Mouse (Mus musculus) neural tube, embryonic 11.5 days (tissue): ENCODE measurements around the gene Tmem240. TPM values are rescaled to one million over a fixed set of nuclear protein-coding genes. Genes with fewer than 3 reads are reported as not detected.
"Not testable (repeated sequence)": the region's sequence is repeated elsewhere in the genome, so short reads cannot be mapped to it uniquely, and the experiment has no call there.

Experiments
- ATAC-seq: fragments of 200-750 bp; cut with Nextera tagmentation; 2 replicates; pipeline ENCODE4 v1.8.0; 2017; ENCODE audit warnings: moderate number of reproducible peaks, mild to moderate bottlenecking, moderate TSS enrichment, moderate library complexity; ENCODE audit not compliant: insufficient read depth, low FRiP score, low TSS enrichment
- DNase-seq: peaks from one replicate; pipeline ENCODE4 v3.0.0-alpha.2; 2015; ENCODE audit warnings: low spot score
- H3K27ac ChIP-seq: fragments of 300-500 bp; sonication (generic); 2 replicates; pipeline ENCODE4 v1.5.1; 2014; ENCODE audit warnings: low read depth, mild to moderate bottlenecking, low read length
- H3K27me3 ChIP-seq: fragments of 300-500 bp; sonication (generic); 2 replicates; pipeline ENCODE4 v1.6.1; 2014; ENCODE audit warnings: mild to moderate bottlenecking, low read length, mixed read lengths; ENCODE audit not compliant: control insufficient read depth, insufficient read depth
- H3K36me3 ChIP-seq: fragments of 300-500 bp; sonication (generic); 2 replicates; pipeline ENCODE4 v1.6.1; 2014; ENCODE audit warnings: mild to moderate bottlenecking, low read length, moderate library complexity, mixed read lengths; ENCODE audit not compliant: control insufficient read depth, insufficient read depth
- H3K4me1 ChIP-seq: fragments of 300-500 bp; sonication (generic); 2 replicates; pipeline ENCODE4 v1.6.1; 2014; ENCODE audit warnings: low read length, mixed read lengths; ENCODE audit not compliant: control insufficient read depth, insufficient read depth
- H3K4me2 ChIP-seq: fragments of 300-500 bp; sonication (generic); 2 replicates; pipeline ENCODE4 v1.6.1; 2014; ENCODE audit warnings: low read depth, mild to moderate bottlenecking, moderate library complexity
- H3K4me3 ChIP-seq: fragments of 300-500 bp; sonication (generic); 2 replicates; pipeline ENCODE4 v1.5.1; 2014; ENCODE audit warnings: low read depth, low read length
- H3K9ac ChIP-seq: fragments of 300-500 bp; sonication (generic); 2 replicates; pipeline ENCODE4 v1.6.1; 2014; ENCODE audit warnings: mild to moderate bottlenecking, low read length
- H3K9me3 ChIP-seq: fragments of 300-500 bp; sonication (generic); 2 replicates; pipeline ENCODE4 v1.6.1; 2016; ENCODE audit warnings: low read length; ENCODE audit not compliant: control insufficient read depth
- WGBS: fragments of 180-500 bp; shearing (Covaris S2); extraction: QIAGEN DNeasy Blood & Tissue Kit; methylation state at CpG from one replicate; pipeline ENCODE4 v1.1.7; 2014; 5-methylcytosine and 5-hydroxymethylcytosine counted together
- polyA plus RNA-seq: library from polyadenylated mRNA; unstranded; fragments of >200 nt; fragmentation: Nextera tagmentation; extraction: Ambion mirVana; gene quantifications from 2 replicates; pipeline ENCODE4 v1.2.1, GENCODE M21; 2014

The Tmem240 gene
- polyA plus RNA-seq, 1 experiment from 2014 or later, result 1.3 TPM

- WGBS, result 89% methylated on average over 33 of the region's 37 CpGs
- no peak overlapping the region for H3K9ac ChIP-seq
- H3K4me2 ChIP-seq, result no peak overlapping the region
- DNase-seq (no peak), ATAC-seq (no peak)
- peaks cover 6% of the 10 kb centered on the region for H3K36me3 ChIP-seq
- no peaks in the 10 kb centered on the region for H3K27me3 ChIP-seq
- H3K27ac ChIP-seq, result no peak overlapping the region
- peaks cover 6% of the 10 kb centered on the region for H3K4me1 ChIP-seq
- H3K9me3 ChIP-seq, result no peaks in the 10 kb centered on the region
- no peak overlapping the region for H3K4me3 ChIP-seq
These were observed 5.4 kb downstream of the Tmem240 start for GRCm38 (mm10) chr4:155739741-155740636.

GRCm38 (mm10) chr4:155740681-155741080 is 6.1 kb downstream of the Tmem240 start:
- not testable (repeated sequence) for H3K36me3 ChIP-seq, ATAC-seq, H3K9me3 ChIP-seq, DNase-seq, H3K27me3 ChIP-seq, H3K9ac ChIP-seq, H3K4me2 ChIP-seq, H3K4me1 ChIP-seq, H3K4me3 ChIP-seq, H3K27ac ChIP-seq
- 91% methylated on average over 10 of the region's 10 CpGs for WGBS

DNA sequence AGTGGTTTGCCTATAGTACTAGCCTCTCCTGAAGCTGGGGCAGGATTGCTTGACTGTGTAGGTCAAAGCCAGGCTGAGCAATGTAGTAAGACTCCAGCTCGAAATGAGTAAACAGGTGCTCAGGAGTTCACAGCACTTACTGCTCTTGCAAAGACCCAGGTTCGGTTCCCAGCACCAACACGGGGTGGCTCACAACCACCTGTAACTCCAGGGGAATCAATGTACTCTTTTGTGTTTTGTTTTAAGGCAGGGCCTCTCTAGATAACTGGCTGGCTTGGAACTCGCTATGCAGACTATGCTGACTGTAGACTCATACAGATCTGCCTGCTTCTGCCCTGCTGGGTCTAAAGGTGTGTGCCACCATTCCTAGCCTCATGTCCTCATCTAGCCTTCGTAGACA is 8.1 kb downstream of the Tmem240 start:
- H3K9me3 ChIP-seq, result no peaks in the 10 kb centered on the region
- DNase-seq (no peak), ATAC-seq (no peak)
- no peak overlapping the region for H3K27ac ChIP-seq
- H3K27me3 ChIP-seq, result no peaks in the 10 kb centered on the region
- 91% methylated on average over 5 of the region's 5 CpGs for WGBS
- H3K4me3 ChIP-seq, result no peak overlapping the region
- H3K4me1 ChIP-seq, result no peaks in the 10 kb centered on the region
- H3K4me2 ChIP-seq, result no peak overlapping the region
- peaks cover 12% of the 10 kb centered on the region for H3K36me3 ChIP-seq
- H3K9ac ChIP-seq, result no peak overlapping the region

DNA sequence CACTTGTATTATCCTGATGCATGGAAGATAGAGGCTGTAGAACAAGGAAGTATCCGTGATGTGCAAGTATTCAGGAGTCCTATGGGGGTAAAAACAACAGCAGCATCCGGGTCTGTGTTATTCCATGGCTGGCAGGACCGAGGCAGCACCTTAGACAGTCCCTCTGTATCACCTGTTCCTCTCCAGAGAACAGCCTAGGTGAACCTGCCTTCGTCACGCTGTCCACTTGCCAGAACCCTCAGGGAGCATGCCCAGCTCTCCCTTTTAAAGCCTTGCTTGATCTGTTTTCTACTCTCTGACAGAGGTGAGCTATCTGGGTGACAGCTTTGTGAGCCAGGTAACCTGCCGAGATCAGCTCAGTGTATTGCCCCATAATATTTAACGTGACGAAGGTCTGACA is 9.9 kb downstream of the Tmem240 start:
- Histone ChIP-seq H3K27ac (no peak overlapping the region), H3K36me3 (peaks cover 12% of the 10 kb centered on the region), H3K4me3 (no peak overlapping the region), H3K4me1 (no peaks in the 10 kb centered on the region), H3K27me3 (no peaks in the 10 kb centered on the region), H3K4me2 (no peak overlapping the region), H3K9me3 (no peaks in the 10 kb centered on the region), H3K9ac (no peak overlapping the region)
- DNase-seq (no peak), ATAC-seq (no peak)
- 90% methylated on average over 8 of the region's 8 CpGs for WGBS

- 94% methylated on average over 5 of the region's 5 CpGs for WGBS
- Histone ChIP-seq H3K4me2 (no peak overlapping the region), H3K27ac (no peak overlapping the region), H3K4me1 (no peaks in the 10 kb centered on the region), H3K36me3 (peaks cover 13% of the 10 kb centered on the region), H3K9me3 (no peaks in the 10 kb centered on the region), H3K9ac (no peak overlapping the region), H3K4me3 (no peak overlapping the region), H3K27me3 (no peaks in the 10 kb centered on the region)
- no peak for ATAC-seq
- DNase-seq, result no peak
These were observed 10.5 kb downstream of the Tmem240 start for GRCm38 (mm10) chr4:155745136-155745535.

- 89% methylated on average over 8 of the region's 8 CpGs for WGBS
- Histone ChIP-seq H3K27me3 (no peaks in the 10 kb centered on the region), H3K4me3 (no peak overlapping the region), H3K9ac (no peak overlapping the region), H3K4me1 (no peaks in the 10 kb centered on the region), H3K27ac (no peak overlapping the region), H3K9me3 (no peaks in the 10 kb centered on the region), H3K36me3 (peaks cover 17% of the 10 kb centered on the region), H3K4me2 (no peak overlapping the region)
- DNase-seq (no peak), ATAC-seq (no peak)
These were observed 11.5 kb downstream of the Tmem240 start for GRCm38 (mm10) chr4:155746036-155746548.

- Histone ChIP-seq H3K27ac (no peak overlapping the region), H3K27me3 (no peaks in the 10 kb centered on the region), H3K4me2 (no peak overlapping the region), H3K9me3 (no peaks in the 10 kb centered on the region), H3K4me1 (no peaks in the 10 kb centered on the region), H3K36me3 (peaks cover 21% of the 10 kb centered on the region), H3K4me3 (no peak overlapping the region), H3K9ac (no peak overlapping the region)
- no peak for ATAC-seq
- DNase-seq, result no peak
- 90% methylated on average over 17 of the region's 17 CpGs for WGBS
These were observed 12.2 kb downstream of the Tmem240 start for GRCm38 (mm10) chr4:155746575-155747490.

DNA sequence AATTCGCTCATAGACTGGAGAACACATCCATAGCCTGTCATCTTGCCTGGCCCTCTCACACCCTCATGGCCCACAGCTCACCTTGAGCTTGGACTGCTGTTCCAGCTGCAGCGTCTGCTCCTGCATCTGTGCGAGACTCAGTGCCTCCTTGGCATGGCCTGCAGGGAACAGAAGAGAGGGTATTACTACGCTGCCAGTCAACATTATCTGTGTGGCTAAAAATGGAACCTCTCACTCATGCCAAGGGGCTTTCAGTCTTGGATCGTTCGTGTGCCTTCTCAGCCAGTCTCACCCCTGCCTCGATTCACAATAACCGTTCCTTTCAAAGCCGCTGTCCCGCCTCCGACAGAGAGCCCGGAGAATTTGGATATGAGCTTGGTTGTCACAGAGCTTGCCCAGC is 22.4 kb downstream of the Tmem240 start:
- H3K27me3 ChIP-seq, result no peaks in the 10 kb centered on the region
- H3K4me2 ChIP-seq, result no peak overlapping the region
- H3K4me3 ChIP-seq, result no peak overlapping the region
- peaks cover 20% of the 10 kb centered on the region for H3K36me3 ChIP-seq
- no peaks in the 10 kb centered on the region for H3K9me3 ChIP-seq
- no peak for DNase-seq
- 93% methylated on average over 12 of the region's 12 CpGs for WGBS
- no peak overlapping the region for H3K27ac ChIP-seq
- peaks cover 14% of the 10 kb centered on the region for H3K4me1 ChIP-seq
- no peak for ATAC-seq
- H3K9ac ChIP-seq, result no peak overlapping the region
